Mouse (Mus musculus) hindbrain, embryonic 12.5 days (tissue): ENCODE data around the gene Frmd4b. TPM values are rescaled to one million over a fixed set of nuclear protein-coding genes. Genes with fewer than 3 reads are reported as not detected.

ENCODE experiments used
- ATAC-seq: fragments of 200-750 bp; cut with Nextera tagmentation; 2 replicates; pipeline ENCODE4 v1.8.0; 2017; ENCODE audit warnings: moderate TSS enrichment; ENCODE audit not compliant: low FRiP score
- H3K27ac ChIP-seq: fragments of 300-500 bp; sonication (generic); 2 replicates; pipeline ENCODE4 v1.5.1; 2016; ENCODE audit warnings: mild to moderate bottlenecking
- H3K27me3 ChIP-seq: fragments of 300-500 bp; sonication (generic); 2 replicates; pipeline ENCODE4 v1.6.1; 2016; ENCODE audit warnings: mild to moderate bottlenecking
- H3K36me3 ChIP-seq: fragments of 300-500 bp; sonication (generic); 2 replicates; pipeline ENCODE4 v1.6.1; 2016; ENCODE audit warnings: mild to moderate bottlenecking
- H3K4me1 ChIP-seq: fragments of 300-500 bp; sonication (generic); 2 replicates; pipeline ENCODE4 v1.6.1; 2016
- H3K4me2 ChIP-seq: fragments of 300-500 bp; sonication (generic); replicated peaks from 2 replicates; pipeline ENCODE4 v1.6.1; 2016; ENCODE audit warnings: mild to moderate bottlenecking
- H3K4me3 ChIP-seq: fragments of 300-500 bp; sonication (generic); 2 replicates; pipeline ENCODE4 v1.5.1; 2016; ENCODE audit warnings: mild to moderate bottlenecking
- H3K9ac ChIP-seq: fragments of 300-500 bp; sonication (generic); 2 replicates; pipeline ENCODE4 v1.6.1; 2016; ENCODE audit warnings: mild to moderate bottlenecking, moderate library complexity
- H3K9me3 ChIP-seq: fragments of 300-500 bp; sonication (generic); replicated peaks from 2 replicates; pipeline ENCODE4 v1.6.1; 2016; ENCODE audit warnings: mild to moderate bottlenecking
- WGBS: fragments of 180-500 bp; shearing (Covaris S2); methylation state at CpG from one replicate; pipeline ENCODE4 v1.1.7; 2016; 5-methylcytosine and 5-hydroxymethylcytosine counted together
- polyA plus RNA-seq: library from polyadenylated mRNA; unstranded; fragments of >200 nt; fragmentation: Nextera tagmentation; extraction: Ambion mirVana; gene quantifications from 2 replicates; pipeline ENCODE4 v1.2.1, GENCODE M21; 2016

Gene Frmd4b
- polyA plus RNA-seq, 1 experiment from 2014 or later, result 48.5 TPM

GRCm38 (mm10) chr6:97311599-97312544 lies 305.5 kb downstream of the Frmd4b start:
- Histone ChIP-seq H3K4me2 (peak overlapping the region; percentile 53), H3K36me3 (peaks cover 2% of the 10 kb centered on the region; the same call in 1 of the 2 replicates), H3K4me3 (peak overlapping the region; percentile 25), H3K27me3 (no peaks in the 10 kb centered on the region), H3K9me3 (no peaks in the 10 kb centered on the region), H3K27ac (no peak overlapping the region), H3K4me1 (peaks cover 13% of the 10 kb centered on the region), H3K9ac (0 out of 2 replicates have a peak overlapping the region, but pooled peaks have one; percentile 2)
- WGBS, result 4% methylated on average over 33 of the region's 33 CpGs
- peak; percentile 19 for ATAC-seq

- Histone ChIP-seq H3K4me1 (peaks cover 13% of the 10 kb centered on the region), H3K9ac (no peak overlapping the region), H3K4me3 (no peak overlapping the region), H3K4me2 (peak overlapping the region; percentile 53; the same call in 1 of the 2 replicates), H3K27me3 (no peaks in the 10 kb centered on the region), H3K36me3 (peaks cover 10% of the 10 kb centered on the region), H3K27ac (no peak overlapping the region), H3K9me3 (no peaks in the 10 kb centered on the region)
- 46% methylated on average over 7 of the region's 7 CpGs for WGBS
- no peak for ATAC-seq
These were observed 306.4 kb downstream of the Frmd4b start for GRCm38 (mm10) chr6:97310901-97311331.

GRCm38 (mm10) chr6:97309161-97309560 lies 308.2 kb downstream of the Frmd4b start:
- no peak overlapping the region for H3K4me2 ChIP-seq

GRCm38 (mm10) chr6:97308562-97308961 lies 308.8 kb downstream of the Frmd4b start:
- Histone ChIP-seq H3K27ac (no peak overlapping the region), H3K36me3 (peaks cover 28% of the 10 kb centered on the region), H3K27me3 (no peaks in the 10 kb centered on the region), H3K4me3 (no peak overlapping the region), H3K9me3 (no peaks in the 10 kb centered on the region), H3K9ac (no peak overlapping the region), H3K4me1 (peaks cover 16% of the 10 kb centered on the region), H3K4me2 (no peak overlapping the region)
- ATAC-seq, result no peak
- WGBS, result 95% methylated on average over 6 of the region's 6 CpGs

More at GRCm38 (mm10) chr6:97309161-97309560, 308.2 kb downstream of the Frmd4b start:
- Histone ChIP-seq H3K4me1 (peaks cover 16% of the 10 kb centered on the region), H3K4me3 (no peak overlapping the region), H3K36me3 (peaks cover 24% of the 10 kb centered on the region), H3K9me3 (no peaks in the 10 kb centered on the region), H3K9ac (no peak overlapping the region), H3K27ac (no peak overlapping the region), H3K27me3 (no peaks in the 10 kb centered on the region)
- 53% methylated on average over 6 of the region's 6 CpGs for WGBS
- ATAC-seq, result no peak

GRCm38 (mm10) chr6:97307231-97307630 lies 310.1 kb downstream of the Frmd4b start:
- H3K27me3 ChIP-seq, result no peaks in the 10 kb centered on the region
- H3K4me2 ChIP-seq, result no peak overlapping the region
- H3K9me3 ChIP-seq, result no peaks in the 10 kb centered on the region
- ATAC-seq, result no peak
- H3K4me1 ChIP-seq, result peaks cover 11% of the 10 kb centered on the region; the same call in 1 of the 2 replicates
- peaks cover 28% of the 10 kb centered on the region for H3K36me3 ChIP-seq
- H3K9ac ChIP-seq, result no peak overlapping the region
- WGBS, result 79% methylated on average over 8 of the region's 8 CpGs
- no peak overlapping the region for H3K4me3 ChIP-seq
- no peak overlapping the region for H3K27ac ChIP-seq

- H3K4me2 ChIP-seq, result no peak overlapping the region
- no peak overlapping the region for H3K4me3 ChIP-seq
- WGBS, result 90% methylated on average over 11 of the region's 11 CpGs
- H3K4me1 ChIP-seq, result peaks cover 6% of the 10 kb centered on the region; the same call in 1 of the 2 replicates
- H3K36me3 ChIP-seq, result peaks cover 28% of the 10 kb centered on the region
- H3K9me3 ChIP-seq, result no peaks in the 10 kb centered on the region
- no peaks in the 10 kb centered on the region for H3K27me3 ChIP-seq
- H3K9ac ChIP-seq, result no peak overlapping the region
- H3K27ac ChIP-seq, result no peak overlapping the region
- no peak for ATAC-seq
These were observed 311.0 kb downstream of the Frmd4b start for GRCm38 (mm10) chr6:97306351-97306750.

- Histone ChIP-seq H3K4me2 (no peak overlapping the region), H3K4me3 (no peak overlapping the region), H3K27me3 (no peaks in the 10 kb centered on the region), H3K9me3 (no peaks in the 10 kb centered on the region), H3K36me3 (peaks cover 30% of the 10 kb centered on the region), H3K27ac (peak overlapping the region; percentile 32; the same call in 1 of the 2 replicates), H3K4me1 (0 out of 2 replicates have a peak, but pooled peaks cover 3% of the 10 kb centered on the region), H3K9ac (no peak overlapping the region)
- ATAC-seq, result no peak
- 89% methylated on average over 7 of the region's 7 CpGs for WGBS
These were observed 311.9 kb downstream of the Frmd4b start for GRCm38 (mm10) chr6:97305491-97305890.

- peaks cover 34% of the 10 kb centered on the region for H3K36me3 ChIP-seq
- H3K4me2 ChIP-seq, result no peak overlapping the region
- ATAC-seq, result no peak
- WGBS, result 74% methylated on average over 11 of the region's 11 CpGs
- no peaks in the 10 kb centered on the region for H3K27me3 ChIP-seq
- no peaks in the 10 kb centered on the region for H3K9me3 ChIP-seq
- 0 out of 2 replicates have a peak, but pooled peaks cover 3% of the 10 kb centered on the region for H3K4me1 ChIP-seq
- H3K9ac ChIP-seq, result no peak overlapping the region
- no peak overlapping the region for H3K4me3 ChIP-seq
- peak overlapping the region; percentile 32; the same call in 1 of the 2 replicates for H3K27ac ChIP-seq
These were observed 312.3 kb downstream of the Frmd4b start for GRCm38 (mm10) chr6:97305010-97305409.

GRCm38 (mm10) chr6:97303277-97304109 lies 313.8 kb downstream of the Frmd4b start:
- no peak for ATAC-seq
- Histone ChIP-seq H3K4me2 (no peak overlapping the region), H3K9ac (no peak overlapping the region), H3K4me3 (no peak overlapping the region), H3K27ac (no peak overlapping the region), H3K36me3 (peaks cover 35% of the 10 kb centered on the region), H3K27me3 (no peaks in the 10 kb centered on the region), H3K4me1 (0 out of 2 replicates have a peak, but pooled peaks cover 3% of the 10 kb centered on the region), H3K9me3 (no peaks in the 10 kb centered on the region)
- 77% methylated on average over 9 of the region's 9 CpGs for WGBS

GRCm38 (mm10) chr6:97302303-97302702 lies 315.0 kb downstream of the Frmd4b start:
- no peaks in the 10 kb centered on the region for H3K9me3 ChIP-seq
- no peaks in the 10 kb centered on the region for H3K27me3 ChIP-seq
- H3K4me2 ChIP-seq, result no peak overlapping the region
- WGBS, result 84% methylated on average over 7 of the region's 7 CpGs
- no peak for ATAC-seq
- no peak overlapping the region for H3K9ac ChIP-seq
- H3K4me1 ChIP-seq, result 0 out of 2 replicates have a peak, but pooled peaks cover 3% of the 10 kb centered on the region
- no peak overlapping the region for H3K27ac ChIP-seq
- H3K4me3 ChIP-seq, result no peak overlapping the region
- peaks cover 41% of the 10 kb centered on the region for H3K36me3 ChIP-seq

- Histone ChIP-seq H3K4me3 (no peak overlapping the region), H3K4me2 (no peak overlapping the region), H3K27ac (no peak overlapping the region), H3K9ac (no peak overlapping the region), H3K27me3 (no peaks in the 10 kb centered on the region), H3K4me1 (0 out of 2 replicates have a peak, but pooled peaks cover 3% of the 10 kb centered on the region), H3K9me3 (no peaks in the 10 kb centered on the region), H3K36me3 (peaks cover 47% of the 10 kb centered on the region)
- WGBS, result 94% methylated on average over 6 of the region's 6 CpGs
- no peak for ATAC-seq
These were observed 316.7 kb downstream of the Frmd4b start for GRCm38 (mm10) chr6:97300659-97301058.

- 95% methylated on average over 6 of the region's 6 CpGs for WGBS
- no peak for ATAC-seq
- Histone ChIP-seq H3K9ac (no peak overlapping the region), H3K36me3 (peaks cover 48% of the 10 kb centered on the region), H3K9me3 (no peaks in the 10 kb centered on the region), H3K27me3 (no peaks in the 10 kb centered on the region), H3K4me2 (no peak overlapping the region), H3K4me1 (0 out of 2 replicates have a peak, but pooled peaks cover 3% of the 10 kb centered on the region), H3K27ac (no peak overlapping the region), H3K4me3 (no peak overlapping the region)
These were observed 317.2 kb downstream of the Frmd4b start for GRCm38 (mm10) chr6:97300180-97300579.
